Mouse (Mus musculus): ENCODE measurements around the gene Tbck.

Gene Tbck

GRCm38 (mm10) chr3:132766033-132766726 is 82.2 kb downstream of the Tbck start:
- no peak for DNase-seq

- no peak for DNase-seq
These were observed 88.1 kb downstream of the Tbck start for GRCm38 (mm10) chr3:132772054-132772453.

GRCm38 (mm10) chr3:132776686-132777085 is 92.7 kb downstream of the Tbck start:
- DNase-seq = no peak

DNA sequence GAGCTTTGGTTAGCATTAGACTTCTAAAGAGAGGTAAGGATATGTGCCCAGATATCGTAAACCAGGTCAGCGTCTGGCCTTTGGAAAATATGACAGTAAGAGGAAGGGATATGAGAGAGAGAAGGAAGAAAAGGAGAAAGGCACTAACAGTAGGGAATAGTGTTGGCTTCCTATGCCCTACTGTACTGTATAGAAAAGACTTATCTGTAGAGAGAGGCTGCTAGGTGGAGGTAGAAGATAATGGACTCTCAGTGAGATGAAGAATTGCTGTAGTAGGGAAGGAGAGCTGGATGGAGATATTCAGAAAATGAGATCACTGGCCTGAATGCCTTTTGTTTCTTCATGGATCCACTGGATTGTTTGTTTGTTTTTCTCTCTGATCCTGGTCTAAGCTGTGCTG is 97.2 kb downstream of the Tbck start:
- DNase-seq = no peak

DNA sequence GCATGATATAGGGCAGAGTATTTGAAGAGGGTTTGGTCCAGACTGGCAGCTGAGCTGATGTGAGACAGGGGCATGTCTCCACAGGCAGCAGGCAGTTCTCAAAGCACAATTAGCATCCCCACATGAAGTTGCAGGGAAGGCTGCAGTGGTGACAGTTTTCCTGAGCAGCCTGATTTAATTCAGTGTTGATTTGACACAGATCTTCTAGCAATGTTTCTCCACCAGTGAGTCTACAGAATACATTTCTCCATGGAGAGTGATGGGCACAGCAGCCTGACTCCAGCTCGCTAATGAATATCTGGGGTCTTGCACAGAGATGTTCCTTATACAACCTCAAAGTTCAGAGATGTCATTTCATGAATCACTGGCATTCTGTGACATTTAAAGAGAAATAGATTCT is 99.1 kb downstream of the Tbck start:
- no peak for DNase-seq

GRCm38 (mm10) chr3:132784732-132785131 is 100.8 kb downstream of the Tbck start:
- no peak for DNase-seq

- DNase-seq = no peak
These were observed 102.7 kb downstream of the Tbck start for GRCm38 (mm10) chr3:132786690-132787089.

DNA sequence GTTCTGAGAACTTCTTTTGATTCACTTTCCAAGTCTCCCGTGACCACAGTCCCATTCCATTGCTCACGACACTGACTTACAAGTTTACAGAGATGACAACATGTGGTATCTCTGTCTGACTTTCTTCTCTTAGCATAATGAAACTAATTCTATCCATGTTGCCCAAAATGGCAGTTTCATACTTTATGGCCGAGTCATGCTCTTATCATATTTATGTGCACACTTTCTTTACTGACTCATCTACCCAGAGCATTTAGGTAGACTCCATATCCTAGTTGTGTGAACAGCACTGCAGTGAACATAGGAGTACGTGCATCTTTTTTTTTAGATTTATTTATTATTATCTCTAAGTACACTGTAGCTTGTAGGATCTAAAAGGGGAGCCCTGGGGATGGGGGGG is 103.8 kb downstream of the Tbck start:
- DNase-seq = no peak

DNA sequence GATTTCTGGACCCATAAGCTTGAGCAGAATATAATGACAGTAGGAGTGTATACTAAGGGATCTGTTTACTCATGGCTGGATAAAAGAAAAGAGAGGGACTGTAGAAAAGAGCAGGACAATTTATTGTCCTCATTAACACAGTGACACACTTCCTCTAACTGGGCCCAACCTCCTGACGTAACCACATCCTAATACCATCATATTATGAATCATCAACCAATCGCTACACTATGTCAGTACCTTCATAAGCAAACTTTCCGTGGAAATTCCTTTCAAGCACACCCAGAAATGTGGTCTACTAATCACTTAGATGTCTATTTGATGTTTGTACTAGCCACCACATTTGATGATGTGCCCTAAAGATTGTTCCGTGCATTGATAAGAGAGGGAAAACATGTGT is 107.2 kb downstream of the Tbck start:
- DNase-seq = no peak

DNA sequence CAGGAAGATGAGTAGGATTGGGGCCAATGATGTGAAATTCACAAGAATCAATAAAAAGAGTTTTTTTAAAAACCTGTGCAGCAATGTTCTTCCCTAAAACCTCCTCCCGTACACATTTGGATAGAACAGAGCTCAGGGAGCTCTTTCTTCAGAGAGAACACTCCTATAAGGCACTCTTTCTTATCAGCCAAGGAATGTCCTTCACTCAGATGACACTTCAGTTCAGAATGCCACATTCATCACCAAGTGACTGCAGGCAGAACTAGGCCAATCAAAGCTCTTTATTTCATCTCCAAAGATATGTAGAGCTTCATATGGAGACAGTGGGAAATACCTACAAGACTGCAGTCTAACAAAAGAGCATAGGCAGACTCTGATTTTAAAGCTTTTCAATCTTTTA is 116.3 kb downstream of the Tbck start:
- DNase-seq = no peak

- DNase-seq = no peak
These were observed 118.0 kb downstream of the Tbck start for GRCm38 (mm10) chr3:132801910-132802309.

DNA sequence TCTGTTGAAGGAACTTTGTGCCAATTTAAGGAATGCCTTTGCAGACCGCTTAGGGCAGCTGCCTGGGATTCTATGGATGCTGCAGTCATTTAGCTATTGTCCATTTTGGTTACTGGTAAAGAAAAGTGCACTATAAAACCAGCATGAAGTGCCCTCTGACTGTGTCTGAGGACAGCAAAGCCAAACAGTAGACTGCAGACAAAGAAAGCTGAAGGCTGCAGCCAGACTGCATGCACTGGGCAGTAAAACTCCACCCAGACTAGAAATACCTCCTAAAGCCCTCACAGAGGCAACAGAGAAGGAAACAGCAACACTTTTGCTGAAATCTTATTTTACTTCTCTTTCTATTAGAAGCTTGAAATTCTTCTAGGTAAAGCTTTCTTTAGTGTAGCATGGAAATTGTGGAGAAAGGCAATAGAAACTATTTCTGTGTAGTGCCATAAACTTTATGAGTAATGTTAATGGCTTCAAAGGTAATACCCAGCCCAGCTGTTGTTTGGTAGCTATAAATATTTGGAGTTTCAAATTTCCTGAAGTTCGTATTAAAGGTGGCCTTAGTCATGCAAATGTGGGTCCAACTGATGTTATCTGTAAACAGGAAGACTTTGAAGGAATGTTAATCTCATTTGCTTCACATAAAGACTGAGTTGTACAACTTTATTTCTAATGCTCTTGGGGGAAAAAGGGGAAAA is 124.1 kb downstream of the Tbck start:
- no peak for DNase-seq

DNA sequence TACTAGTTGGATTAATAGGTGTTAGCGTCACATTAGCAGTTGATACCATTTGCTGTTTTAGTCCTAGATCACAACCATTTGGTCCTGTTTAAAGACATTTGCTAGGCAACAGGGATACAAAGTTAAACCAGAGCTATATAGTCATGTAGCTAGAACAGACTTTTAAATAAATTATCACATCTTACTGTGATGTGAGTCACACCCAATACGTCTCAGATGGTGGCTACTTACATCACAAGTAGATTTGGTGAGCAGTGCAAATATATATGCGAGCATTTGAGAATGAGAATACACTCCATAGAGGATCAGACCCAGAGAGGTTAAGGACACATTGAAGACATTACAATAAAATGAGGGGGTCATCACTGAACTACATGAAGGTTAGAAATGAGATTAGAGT is 125.0 kb downstream of the Tbck start:
- DNase-seq = no peak

- DNase-seq = no peak
These were observed 127.8 kb downstream of the Tbck start for GRCm38 (mm10) chr3:132811791-132812190.

- DNase-seq = no peak
These were observed 128.4 kb downstream of the Tbck start for GRCm38 (mm10) chr3:132812356-132812755.

DNA sequence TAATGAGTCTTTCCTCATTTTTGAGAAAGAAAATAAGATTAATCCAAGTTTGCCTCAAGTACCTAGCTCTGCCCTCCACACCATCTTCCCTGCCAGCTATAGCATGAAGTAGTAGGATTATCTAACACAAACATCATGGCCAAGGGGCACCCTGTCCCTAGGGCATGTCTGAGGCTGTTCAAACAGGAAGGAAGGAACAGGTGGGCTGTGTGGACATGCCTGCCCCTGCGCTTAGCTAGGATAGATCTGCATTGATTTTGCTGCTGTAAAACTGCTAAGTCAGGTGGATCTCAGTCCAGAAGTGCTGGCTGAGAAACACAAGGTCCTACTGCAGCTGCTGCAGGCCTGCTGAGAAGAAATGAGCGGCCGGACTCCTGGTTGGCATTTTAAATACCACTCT is 129.2 kb downstream of the Tbck start:
- DNase-seq = no peak

GRCm38 (mm10) chr3:132813706-132814497 is 130.0 kb downstream of the Tbck start:
- no peak for DNase-seq

DNA sequence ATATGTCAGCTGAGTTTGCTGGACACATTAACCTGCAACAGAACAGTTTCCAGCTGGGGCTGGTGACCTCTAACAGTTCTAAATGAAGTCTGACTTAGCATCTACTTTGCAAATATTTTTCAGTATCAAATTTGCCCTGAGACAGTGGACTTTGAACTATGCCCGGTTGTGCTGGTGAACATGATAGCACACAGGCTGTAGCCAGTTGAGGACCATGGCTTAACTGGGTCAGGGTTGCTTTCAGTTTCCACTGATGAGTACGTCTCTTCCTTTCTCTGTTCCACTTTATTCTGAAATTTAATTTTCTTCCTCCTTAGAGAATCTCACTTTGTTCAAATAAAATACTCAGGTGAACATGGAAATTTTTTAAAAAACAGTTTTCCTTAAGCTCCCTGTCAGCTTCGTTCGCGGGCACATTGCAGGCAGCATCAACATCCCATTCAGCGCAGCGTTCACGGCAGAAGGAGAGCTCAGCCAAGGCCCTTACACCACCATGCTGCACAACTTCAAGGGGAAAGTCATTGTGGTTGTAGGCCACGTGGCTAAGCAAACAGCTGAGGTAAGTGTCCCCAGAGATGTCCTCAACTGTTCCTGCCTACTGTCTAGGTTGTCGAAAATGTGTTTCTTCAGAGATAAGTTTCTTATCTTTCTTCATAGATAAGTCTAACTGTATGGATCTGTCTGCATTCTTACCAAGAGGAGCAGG is 131.0 kb downstream of the Tbck start:
- DNase-seq = no peak

- DNase-seq = no peak
These were observed 131.8 kb downstream of the Tbck start for GRCm38 (mm10) chr3:132815497-132816326.

DNA sequence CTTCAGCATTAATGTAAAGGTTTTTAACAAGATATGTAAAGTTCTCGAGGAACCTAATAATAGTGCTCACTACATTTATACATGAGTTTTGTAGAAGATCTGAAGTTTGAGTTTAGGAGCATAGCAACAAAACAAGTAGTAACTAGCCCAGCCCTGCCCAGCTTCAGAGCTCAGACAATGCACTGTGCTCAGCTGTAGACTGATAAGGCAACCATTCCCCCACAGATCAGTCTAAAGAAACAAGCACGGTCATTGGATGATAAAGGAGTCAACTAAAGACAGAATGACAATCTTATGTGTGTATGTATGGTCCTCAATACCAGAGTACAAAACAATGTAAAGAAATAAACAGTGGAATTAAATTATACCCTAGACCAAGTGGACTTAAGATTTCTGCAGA is 135.5 kb downstream of the Tbck start:
- no peak for DNase-seq

DNA sequence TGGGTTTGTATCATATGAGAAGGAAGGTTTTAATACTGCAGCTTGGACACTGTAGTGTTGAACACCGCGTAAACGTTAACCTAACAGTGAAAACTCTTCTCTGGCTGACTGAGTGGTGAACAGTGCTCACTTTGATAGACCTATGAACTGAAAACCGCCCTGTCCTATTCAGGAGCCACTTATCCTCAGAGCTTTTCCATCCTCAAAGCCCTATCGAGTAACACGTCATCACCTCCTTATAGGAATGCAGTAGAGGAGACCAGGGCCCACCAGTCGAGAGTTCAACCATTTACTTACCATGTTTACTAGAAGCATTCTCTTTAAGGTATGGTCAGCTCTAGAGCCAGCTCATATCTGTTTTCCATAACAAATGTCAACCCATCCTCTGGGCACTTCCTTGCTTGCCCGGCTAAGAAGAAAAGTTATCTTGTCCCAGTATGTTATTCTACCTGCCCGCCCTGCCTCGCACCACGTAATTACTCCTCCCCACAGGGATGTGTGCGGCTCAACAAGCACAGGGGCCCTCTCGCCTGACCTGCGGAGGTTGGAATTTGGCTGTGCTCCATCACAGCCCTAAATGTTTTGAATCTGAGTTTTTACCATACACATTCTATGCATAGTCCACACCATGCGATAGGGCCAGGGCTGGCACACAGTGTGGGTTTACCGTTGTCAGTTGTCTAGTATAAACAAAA is 147.4 kb downstream of the Tbck start:
- DNase-seq = no peak

Measured in right cerebral cortex, postnatal 25 days (tissue).